Mouse (Mus musculus) stomach, embryonic 15.5 days (tissue): Measurements from ENCODE around the gene Arvcf. TPM values are rescaled to one million over a fixed set of nuclear protein-coding genes. Genes with fewer than 3 reads are reported as not detected.

Experiments used
- ATAC-seq: fragments of 200-750 bp; cut with Nextera tagmentation; 2 replicates; pipeline ENCODE4 v1.8.0; 2017; ENCODE audit warnings: low read depth, moderate number of reproducible peaks, moderate TSS enrichment; ENCODE audit not compliant: insufficient read depth, low FRiP score
- H3K27ac ChIP-seq: fragments of 300-500 bp; sonication (generic); 2 replicates; pipeline ENCODE4 v1.5.1; 2015; ENCODE audit warnings: mild to moderate bottlenecking, inconsistent platforms
- H3K27me3 ChIP-seq: fragments of 300-500 bp; sonication (generic); replicated peaks from 2 replicates; pipeline ENCODE4 v1.6.1; 2015; ENCODE audit warnings: inconsistent platforms
- H3K36me3 ChIP-seq: fragments of 300-500 bp; sonication (generic); 2 replicates; pipeline ENCODE4 v1.6.1; 2015; ENCODE audit warnings: inconsistent platforms
- H3K4me1 ChIP-seq: fragments of 300-500 bp; sonication (generic); 2 replicates; pipeline ENCODE4 v1.6.1; 2015; ENCODE audit warnings: inconsistent platforms
- H3K4me2 ChIP-seq: fragments of 300-500 bp; sonication (generic); 2 replicates; pipeline ENCODE4 v1.6.1; 2015; ENCODE audit warnings: mild to moderate bottlenecking, inconsistent platforms
- H3K4me3 ChIP-seq: fragments of 300-500 bp; sonication (generic); replicated peaks from 2 replicates; pipeline ENCODE4 v1.5.1; 2015; ENCODE audit warnings: inconsistent platforms
- H3K9ac ChIP-seq: fragments of 300-500 bp; sonication (generic); 2 replicates; pipeline ENCODE4 v1.6.1; 2015; ENCODE audit warnings: inconsistent platforms
- H3K9me3 ChIP-seq: fragments of 300-500 bp; sonication (generic); 2 replicates; pipeline ENCODE4 v1.6.1; 2016; ENCODE audit warnings: inconsistent platforms
- WGBS: fragments of 180-500 bp; shearing (Covaris S2); methylation state at CpG from one replicate; pipeline ENCODE4 v1.1.7; 2015; 5-methylcytosine and 5-hydroxymethylcytosine counted together
- polyA plus RNA-seq: library from polyadenylated mRNA; unstranded; fragments of >200 nt; fragmentation: Nextera tagmentation; extraction: Ambion mirVana; gene quantifications from 2 replicates; pipeline ENCODE4 v1.2.1, GENCODE M21; 2015

The Arvcf gene
- polyA plus RNA-seq, 1 experiment from 2014 or later = 25.3 TPM

DNA sequence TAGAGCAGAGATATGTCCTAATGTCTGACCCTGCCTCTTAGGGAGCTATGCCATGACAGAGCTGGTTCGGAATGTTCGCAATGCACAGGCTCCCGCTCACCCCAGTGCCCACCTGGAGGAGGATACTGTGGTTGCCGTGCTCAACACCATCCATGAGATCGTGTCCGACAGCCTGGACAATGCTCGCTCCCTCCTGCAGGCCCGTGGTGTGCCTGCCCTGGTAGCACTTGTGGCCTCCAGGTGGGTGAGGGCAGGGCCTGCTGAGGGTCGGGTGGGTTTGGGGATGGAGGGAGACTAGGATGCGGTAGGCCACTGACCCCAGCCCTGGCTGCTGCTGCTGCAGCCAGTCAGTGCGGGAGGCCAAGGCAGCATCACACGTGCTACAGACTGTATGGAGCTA is 55.3 kb downstream of the Arvcf start:
- no peaks in the 10 kb centered on the region for H3K9me3 ChIP-seq
- H3K4me3 ChIP-seq = no peak overlapping the region
- no peak overlapping the region for H3K27ac ChIP-seq
- H3K4me2 ChIP-seq = no peak overlapping the region
- H3K4me1 ChIP-seq = peaks cover 9% of the 10 kb centered on the region; the same call in 1 of the 2 replicates
- no peak for ATAC-seq
- 87% methylated on average over 12 of the region's 12 CpGs for WGBS
- H3K36me3 ChIP-seq = peaks cover 11% of the 10 kb centered on the region
- H3K9ac ChIP-seq = no peak overlapping the region
- H3K27me3 ChIP-seq = no peaks in the 10 kb centered on the region

GRCm38 (mm10) chr16:18405091-18405854 is 57.3 kb downstream of the Arvcf start:
- WGBS = 77% methylated on average over 13 of the region's 13 CpGs
- H3K27ac ChIP-seq = no peak overlapping the region

GRCm38 (mm10) chr16:18405876-18406275 is 57.9 kb downstream of the Arvcf start:
- Histone ChIP-seq H3K4me2 (no peak overlapping the region), H3K27me3 (no peaks in the 10 kb centered on the region), H3K9me3 (no peaks in the 10 kb centered on the region), H3K9ac (no peak overlapping the region), H3K27ac (no peak overlapping the region), H3K36me3 (peaks cover 11% of the 10 kb centered on the region), H3K4me3 (no peak overlapping the region), H3K4me1 (peaks cover 6% of the 10 kb centered on the region; the same call in 1 of the 2 replicates)
- no peak for ATAC-seq
- 61% methylated on average over 2 of the region's 2 CpGs for WGBS

More at GRCm38 (mm10) chr16:18405091-18405854, 57.3 kb downstream of the Arvcf start:
- H3K9ac ChIP-seq = no peak overlapping the region
- H3K4me3 ChIP-seq = no peak overlapping the region
- no peaks in the 10 kb centered on the region for H3K9me3 ChIP-seq
- H3K4me1 ChIP-seq = peaks cover 9% of the 10 kb centered on the region; the same call in 1 of the 2 replicates
- ATAC-seq = no peak
- no peak overlapping the region for H3K4me2 ChIP-seq
- H3K27me3 ChIP-seq = no peaks in the 10 kb centered on the region
- peaks cover 11% of the 10 kb centered on the region for H3K36me3 ChIP-seq

DNA sequence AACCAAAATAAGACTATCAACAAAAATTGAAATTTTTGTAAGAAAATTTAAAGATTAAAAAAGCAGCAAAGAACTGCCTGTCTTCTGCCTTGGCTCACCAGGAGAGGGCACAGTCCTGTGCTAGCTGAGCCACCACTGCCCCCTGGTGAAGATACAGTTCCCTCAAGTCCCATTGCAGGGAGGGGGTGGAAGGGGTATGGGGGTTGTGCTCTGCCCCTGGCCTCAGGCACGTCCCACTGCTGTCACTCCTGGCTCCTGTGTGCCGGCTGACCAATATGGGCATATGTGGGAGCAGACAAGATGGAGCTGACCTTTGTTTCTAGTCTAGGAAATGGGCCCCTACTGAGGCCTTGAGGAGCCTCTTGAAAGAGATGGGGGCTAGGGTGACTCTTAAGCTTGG is 58.3 kb downstream of the Arvcf start:
- Histone ChIP-seq H3K4me1 (peaks cover 5% of the 10 kb centered on the region; the same call in 1 of the 2 replicates), H3K9me3 (no peaks in the 10 kb centered on the region), H3K27me3 (no peaks in the 10 kb centered on the region), H3K27ac (no peak overlapping the region), H3K4me3 (no peak overlapping the region), H3K36me3 (peaks cover 11% of the 10 kb centered on the region), H3K9ac (no peak overlapping the region), H3K4me2 (no peak overlapping the region)
- 10% methylated on average over 2 of the region's 2 CpGs for WGBS
- ATAC-seq = 0 out of 2 replicates have a peak, but pooled peaks have one; percentile 31

DNA sequence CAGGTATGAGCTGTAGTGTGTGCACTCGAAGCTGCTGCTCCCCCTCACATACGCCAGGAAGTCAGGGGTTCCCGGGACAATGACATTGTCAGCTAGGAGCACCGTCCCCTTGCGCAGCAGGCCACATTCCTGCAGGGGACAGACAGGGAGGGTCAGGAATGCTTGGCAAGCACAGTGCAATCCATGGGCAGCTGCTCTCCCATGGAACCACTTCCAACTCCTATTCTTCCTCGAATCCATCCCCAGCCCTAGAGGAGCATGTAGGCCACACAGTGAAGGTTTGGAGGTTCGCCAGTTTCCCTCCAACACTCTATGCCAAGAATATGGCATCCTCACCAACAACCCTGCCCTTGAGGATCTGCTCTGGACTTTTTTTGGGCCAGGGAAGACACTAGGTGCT is 59.9 kb downstream of the Arvcf start:
- Histone ChIP-seq H3K4me1 (peaks cover 5% of the 10 kb centered on the region; the same call in 1 of the 2 replicates), H3K4me2 (no peak overlapping the region), H3K9ac (no peak overlapping the region), H3K4me3 (no peak overlapping the region), H3K9me3 (no peaks in the 10 kb centered on the region), H3K27ac (no peak overlapping the region), H3K36me3 (peaks cover 11% of the 10 kb centered on the region), H3K27me3 (no peaks in the 10 kb centered on the region)
- WGBS = 80% methylated on average over 7 of the region's 7 CpGs
- ATAC-seq = no peak

GRCm38 (mm10) chr16:18409776-18410175 is 61.8 kb downstream of the Arvcf start:
- H3K36me3 ChIP-seq = peaks cover 5% of the 10 kb centered on the region; the same call in 1 of the 2 replicates
- H3K9me3 ChIP-seq = no peaks in the 10 kb centered on the region
- no peak overlapping the region for H3K4me3 ChIP-seq
- no peak overlapping the region for H3K4me2 ChIP-seq
- WGBS = 69% methylated on average over 4 of the region's 4 CpGs
- H3K27ac ChIP-seq = no peak overlapping the region
- H3K9ac ChIP-seq = no peak overlapping the region
- H3K27me3 ChIP-seq = no peaks in the 10 kb centered on the region
- H3K4me1 ChIP-seq = peaks cover 5% of the 10 kb centered on the region; the same call in 1 of the 2 replicates
- no peak for ATAC-seq

GRCm38 (mm10) chr16:18410418-18410817 is 62.4 kb downstream of the Arvcf start:
- peaks cover 3% of the 10 kb centered on the region; the same call in 1 of the 2 replicates for H3K4me1 ChIP-seq
- no peak overlapping the region for H3K4me3 ChIP-seq
- H3K27me3 ChIP-seq = no peaks in the 10 kb centered on the region
- H3K9me3 ChIP-seq = no peaks in the 10 kb centered on the region
- 86% methylated on average over 5 of the region's 5 CpGs for WGBS
- H3K4me2 ChIP-seq = no peak overlapping the region
- no peak overlapping the region for H3K9ac ChIP-seq
- ATAC-seq = no peak
- H3K27ac ChIP-seq = no peak overlapping the region
- H3K36me3 ChIP-seq = peaks cover 3% of the 10 kb centered on the region; the same call in 1 of the 2 replicates

GRCm38 (mm10) chr16:18411026-18411649 is 63.2 kb downstream of the Arvcf start:
- peak; percentile 17; the same call in 1 of the 2 replicates for ATAC-seq
- Histone ChIP-seq H3K36me3 (peaks cover 3% of the 10 kb centered on the region; the same call in 1 of the 2 replicates), H3K27ac (no peak overlapping the region), H3K4me1 (0 out of 2 replicates have a peak, but pooled peaks cover 3% of the 10 kb centered on the region), H3K4me2 (no peak overlapping the region), H3K27me3 (no peaks in the 10 kb centered on the region), H3K4me3 (no peak overlapping the region), H3K9me3 (no peaks in the 10 kb centered on the region), H3K9ac (no peak overlapping the region)
- 85% methylated on average over 13 of the region's 13 CpGs for WGBS

- Histone ChIP-seq H3K4me1 (0 out of 2 replicates have a peak, but pooled peaks cover 10% of the 10 kb centered on the region), H3K4me2 (no peak overlapping the region), H3K9ac (no peak overlapping the region), H3K4me3 (no peak overlapping the region), H3K27me3 (no peaks in the 10 kb centered on the region), H3K9me3 (no peaks in the 10 kb centered on the region), H3K36me3 (peaks cover 3% of the 10 kb centered on the region; the same call in 1 of the 2 replicates), H3K27ac (no peak overlapping the region)
- ATAC-seq = no peak
- WGBS = 83% methylated on average over 12 of the region's 12 CpGs
Measured at GRCm38 (mm10) chr16:18411802-18412476, 64.0 kb downstream of the Arvcf start.

- ATAC-seq = no peak
- Histone ChIP-seq H3K4me1 (0 out of 2 replicates have a peak, but pooled peaks cover 11% of the 10 kb centered on the region), H3K9me3 (no peaks in the 10 kb centered on the region), H3K4me2 (no peak overlapping the region), H3K36me3 (no peaks in the 10 kb centered on the region; the same call in 1 of the 2 replicates), H3K27me3 (no peaks in the 10 kb centered on the region), H3K4me3 (no peak overlapping the region), H3K9ac (no peak overlapping the region), H3K27ac (no peak overlapping the region)
- 86% methylated on average over 7 of the region's 7 CpGs for WGBS
Measured at GRCm38 (mm10) chr16:18413032-18413816, 65.2 kb downstream of the Arvcf start.
